Mouse (Mus musculus) kidney, postnatal 10 days (tissue): Measurements from ENCODE around the gene Anks1.
"Not testable (repeated sequence)": the region's sequence is repeated elsewhere in the genome, so short reads cannot be mapped to it uniquely, and the experiment has no call there.

Experiments
- DNase-seq: peaks from one replicate; pipeline ENCODE4 v3.0.0; 2021; ENCODE audit warnings: mixed read lengths

Anks1 gene

GRCm38 (mm10) chr17:27934136-27934910 is 25.2 kb downstream of the Anks1 start:
- DNase-seq = no peak

DNA sequence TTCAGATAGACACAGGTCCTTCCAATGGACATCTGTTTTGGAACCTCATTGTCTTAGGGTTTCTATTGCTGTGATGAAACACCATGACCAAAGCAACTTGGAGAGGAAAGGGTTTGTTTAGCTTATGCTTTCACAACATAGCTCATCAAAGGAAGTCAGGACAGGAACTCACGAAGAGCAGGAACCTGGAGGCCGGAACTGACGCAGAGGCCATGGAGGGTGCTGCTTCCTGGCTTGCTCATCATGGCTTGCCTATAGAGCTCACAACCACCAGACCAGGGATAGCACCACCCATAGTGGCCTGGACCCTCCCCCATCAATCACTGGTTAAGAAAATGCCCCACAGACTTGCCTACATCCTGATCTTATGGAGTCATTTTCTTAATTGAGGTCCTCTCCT is 26.0 kb downstream of the Anks1 start:
- no peak for DNase-seq

DNA sequence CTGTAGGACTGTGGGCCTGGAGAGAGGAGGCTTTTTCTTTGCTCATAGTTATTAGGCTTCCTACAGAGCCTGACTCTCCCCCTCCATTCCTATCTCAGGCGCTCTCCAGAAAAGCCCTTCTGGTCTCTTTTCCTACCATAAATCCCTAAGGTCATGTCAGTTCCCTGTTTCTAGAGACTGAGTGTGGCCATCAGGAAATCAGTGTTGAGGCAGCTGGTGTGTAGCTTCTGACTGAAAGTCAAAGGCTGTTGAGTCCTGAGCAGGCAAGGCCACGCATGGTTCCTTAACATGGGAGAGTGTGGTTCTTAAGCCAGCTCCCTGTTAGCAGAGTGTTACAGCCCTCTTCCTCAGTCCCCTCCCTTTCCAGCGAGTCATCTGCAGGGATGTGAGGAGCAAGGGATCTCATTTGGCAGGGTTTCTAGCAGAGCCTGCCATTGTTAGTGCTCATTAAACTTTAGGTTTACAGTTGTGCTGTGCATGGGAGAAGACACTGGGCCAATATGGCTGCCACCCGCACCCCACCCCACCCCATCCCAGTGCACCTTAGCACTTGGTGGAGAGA is 28.0 kb downstream of the Anks1 start:
- DNase-seq = no peak

DNA sequence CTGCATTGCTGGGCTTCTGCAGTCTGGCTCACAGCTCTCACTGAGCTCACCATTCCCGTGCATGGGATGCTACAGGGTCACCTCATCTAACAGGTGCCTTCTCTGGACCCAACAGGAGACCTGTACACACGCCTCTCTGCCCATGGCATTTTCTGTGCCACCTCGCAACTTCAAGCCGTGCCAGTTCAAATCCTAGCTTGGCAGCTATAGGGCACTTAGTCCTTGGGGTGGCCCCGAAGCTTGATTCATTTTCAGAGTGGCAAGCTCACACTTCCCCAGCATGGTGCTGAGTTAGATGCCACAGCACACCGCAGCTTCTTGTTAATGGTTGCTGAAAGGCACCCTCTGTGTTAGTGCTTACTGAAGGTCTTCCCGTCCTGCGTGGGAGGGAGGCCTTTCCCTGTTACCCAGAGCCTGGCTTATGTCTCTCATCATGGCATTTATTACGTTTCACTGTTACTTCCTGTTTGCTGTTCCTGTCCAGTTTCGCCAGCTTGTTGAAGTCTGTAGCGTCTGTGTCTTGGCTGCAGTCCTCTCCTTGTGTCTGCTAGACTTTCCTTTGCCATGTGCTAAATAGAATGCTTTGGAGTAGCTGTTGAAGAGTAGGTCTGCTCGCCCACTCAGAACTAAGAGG is 29.1 kb downstream of the Anks1 start:
- DNase-seq = peak; percentile 49

- peak; percentile 42 for DNase-seq
Measured at GRCm38 (mm10) chr17:27939028-27939427, 29.9 kb downstream of the Anks1 start.

- DNase-seq = peak; percentile 59
Measured at GRCm38 (mm10) chr17:27940352-27940751, 31.2 kb downstream of the Anks1 start.

DNA sequence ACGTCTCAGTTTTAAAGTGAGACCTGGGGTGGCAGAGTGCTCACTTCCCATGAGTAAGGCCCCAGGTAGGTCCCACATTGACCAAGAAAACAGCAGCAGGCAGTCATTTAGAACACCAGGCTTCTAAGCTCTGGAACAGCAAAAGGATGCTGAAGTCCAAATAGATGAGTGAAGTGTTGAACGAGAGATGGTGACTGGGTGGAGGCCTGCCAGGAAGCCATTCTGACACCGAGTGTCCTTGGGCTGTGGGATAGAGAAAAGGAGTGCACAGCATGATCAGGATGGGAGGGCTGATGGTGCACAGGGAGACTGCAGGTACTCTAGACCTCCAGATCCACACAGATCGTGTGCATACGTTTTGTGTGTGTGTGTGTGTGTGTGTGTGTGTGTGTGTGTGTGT is 32.1 kb downstream of the Anks1 start:
- DNase-seq = no peak

GRCm38 (mm10) chr17:27941698-27942097 is 32.6 kb downstream of the Anks1 start:
- DNase-seq = no peak

DNA sequence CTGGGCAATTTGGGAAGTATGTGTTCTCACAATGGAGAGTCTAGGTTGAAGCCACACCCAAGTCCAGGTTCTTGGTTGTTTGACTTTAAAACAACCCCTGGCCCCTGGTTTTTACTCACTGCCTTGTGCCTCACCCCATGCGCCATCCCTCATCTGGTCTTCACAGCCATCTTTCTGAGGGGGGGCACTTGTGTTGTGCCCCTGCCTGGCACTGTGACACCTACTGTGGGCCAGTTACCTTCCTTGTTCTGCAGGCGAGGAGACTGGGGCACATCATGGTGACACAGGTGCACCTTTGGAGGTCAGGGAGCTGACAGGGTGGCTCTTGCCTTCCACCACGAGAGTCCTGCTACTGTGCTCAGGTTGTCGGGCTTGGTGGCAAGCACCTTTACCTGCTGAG is 33.0 kb downstream of the Anks1 start:
- no peak for DNase-seq

DNA sequence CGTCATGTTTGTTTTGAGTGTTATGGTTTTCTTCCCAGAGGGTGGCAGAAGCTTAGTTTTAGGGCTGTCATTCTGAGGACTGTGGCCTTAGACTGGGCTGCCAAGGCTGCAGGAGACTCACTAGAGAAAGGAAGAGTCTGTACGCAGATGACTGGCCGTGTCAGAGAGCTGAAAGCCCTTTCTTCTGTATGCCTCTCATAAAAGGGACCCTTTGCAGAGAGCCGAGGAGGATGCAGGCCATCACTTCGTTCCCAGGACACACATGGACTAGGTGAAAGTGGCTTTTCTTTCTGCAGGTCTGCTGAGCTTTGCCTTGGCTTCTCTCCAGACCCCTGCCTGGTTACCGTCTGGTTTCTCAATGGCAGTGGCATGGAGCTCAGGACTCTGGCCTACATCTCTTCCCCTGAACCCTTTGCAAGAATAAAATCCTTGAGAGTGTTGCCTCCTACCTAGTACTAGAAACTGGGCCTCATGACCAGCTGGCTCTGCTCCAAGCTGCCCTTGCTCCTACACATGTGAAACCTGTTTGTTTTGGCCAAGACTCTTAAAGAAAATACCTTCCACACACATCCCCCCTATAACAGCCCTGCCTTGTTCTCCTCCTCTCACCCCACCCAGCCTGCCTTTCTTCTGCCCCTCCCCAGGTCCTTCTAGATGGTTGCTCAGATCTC is 36.6 kb downstream of the Anks1 start:
- peak; percentile 91 for DNase-seq

GRCm38 (mm10) chr17:27946371-27946770 is 37.3 kb downstream of the Anks1 start:
- no peak for DNase-seq

- DNase-seq = no peak
Measured at GRCm38 (mm10) chr17:27947155-27947554, 38.0 kb downstream of the Anks1 start.

GRCm38 (mm10) chr17:27953136-27953535 is 44.0 kb downstream of the Anks1 start:
- no peak for DNase-seq

DNA sequence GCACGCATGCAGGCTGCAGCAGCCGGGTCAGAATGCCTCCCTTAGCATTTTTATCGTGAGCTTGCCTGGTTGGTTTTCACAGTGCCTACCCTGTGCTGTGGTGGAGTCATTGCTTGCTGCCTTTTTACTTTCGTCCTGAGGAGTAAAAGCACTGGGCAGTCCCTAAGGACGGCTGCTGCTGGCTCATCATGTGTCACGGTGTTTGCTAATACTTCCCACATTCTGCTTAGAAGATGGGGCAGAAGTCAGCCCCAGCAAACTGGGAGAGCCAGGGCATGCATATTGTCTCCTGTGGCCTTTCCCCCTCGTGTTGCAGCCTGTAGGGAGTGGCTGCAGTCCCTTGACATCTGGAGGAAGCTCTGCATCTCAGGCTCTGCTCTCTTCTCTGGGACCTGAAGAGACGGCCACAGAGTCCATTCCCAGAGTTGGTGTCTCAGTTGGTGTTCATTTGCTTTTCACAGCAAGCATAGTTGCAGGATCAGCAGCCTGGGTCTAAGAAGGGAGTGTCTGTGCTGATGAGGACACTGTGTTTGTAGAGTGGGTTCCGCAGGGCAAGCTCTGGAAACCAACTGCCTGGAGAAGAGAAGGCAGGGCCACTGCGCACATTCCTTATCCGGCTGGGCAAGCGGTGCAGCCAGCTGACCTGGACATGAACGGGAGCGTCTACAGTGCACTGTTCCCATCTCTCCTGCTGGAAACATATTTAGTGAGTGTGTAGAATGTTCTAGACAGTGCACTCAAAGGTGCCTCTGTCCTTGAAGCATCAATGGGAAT is 45.7 kb downstream of the Anks1 start:
- DNase-seq = peak; percentile 48

GRCm38 (mm10) chr17:27957649-27958048 is 48.5 kb downstream of the Anks1 start:
- no peak for DNase-seq

DNA sequence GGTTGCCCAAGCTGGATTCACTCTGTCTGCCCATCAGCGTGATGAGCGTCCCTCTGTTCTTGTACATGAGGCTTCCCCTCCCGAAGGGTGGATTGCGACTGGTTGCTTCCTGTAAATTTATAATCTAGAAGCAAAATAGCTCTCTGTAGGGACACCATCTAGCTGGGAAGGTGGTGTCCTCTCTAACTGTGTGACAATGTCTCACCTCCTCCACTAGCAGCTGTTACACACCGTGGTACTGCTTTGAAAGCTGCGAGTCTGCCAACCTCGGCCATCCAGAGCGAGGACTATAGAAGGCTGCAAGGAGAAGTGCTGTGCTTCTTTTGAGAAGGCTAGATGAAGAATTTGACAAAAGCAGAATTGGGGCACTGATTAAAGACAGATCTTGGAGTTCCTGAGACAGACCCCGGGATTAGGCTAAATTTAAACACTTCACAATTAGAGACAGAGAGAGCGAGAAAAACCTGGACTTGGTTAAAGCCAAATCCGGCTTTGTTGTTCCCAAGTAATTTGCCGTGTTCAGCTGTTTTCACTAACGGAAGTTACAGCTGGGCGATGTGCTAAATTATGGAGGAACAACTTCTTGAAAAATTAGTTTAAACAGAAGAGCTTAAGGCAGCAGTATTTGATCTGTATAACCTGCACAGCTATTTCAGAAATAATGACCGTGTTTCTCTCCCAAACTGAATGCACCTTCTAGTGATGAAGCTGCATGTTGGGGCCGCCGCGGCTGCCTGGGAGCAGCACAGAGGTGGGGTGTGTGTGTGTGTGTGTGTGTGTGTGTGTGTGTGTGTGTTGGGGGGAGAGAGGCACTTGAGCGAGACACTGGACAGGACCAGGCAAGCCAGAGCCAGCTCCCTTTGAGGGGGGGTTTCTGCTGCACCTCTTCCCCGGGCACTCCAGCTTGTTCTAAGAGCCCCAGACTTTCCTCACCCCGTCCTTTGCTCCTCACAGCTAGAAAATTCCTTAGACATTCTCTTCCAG is 51.3 kb downstream of the Anks1 start:
- DNase-seq = no peak

GRCm38 (mm10) chr17:27963120-27963519 is 54.0 kb downstream of the Anks1 start:
- not testable (repeated sequence) for DNase-seq

- DNase-seq = peak; percentile 66
Measured at GRCm38 (mm10) chr17:27964607-27965006, 55.5 kb downstream of the Anks1 start.

DNA sequence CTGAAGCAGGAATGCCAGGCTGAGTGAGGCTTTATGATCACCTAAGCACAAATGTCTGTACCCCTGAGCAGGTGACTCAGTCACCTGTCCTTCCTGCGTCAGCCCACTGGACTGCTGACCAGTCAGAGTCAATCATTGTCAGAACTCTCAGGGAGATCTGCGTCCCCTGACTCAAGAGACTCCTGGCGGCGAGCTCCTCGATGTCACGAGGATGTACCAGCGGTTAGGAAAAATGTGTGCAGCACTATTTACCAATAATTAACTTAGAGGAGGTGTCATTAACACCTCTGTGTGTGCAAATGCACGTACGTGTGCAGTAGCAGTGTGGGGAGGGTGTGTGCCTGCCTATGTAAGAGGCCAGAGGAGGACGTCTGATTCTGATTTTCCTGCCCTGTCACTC is 56.2 kb downstream of the Anks1 start:
- DNase-seq = peak; percentile 69

- no peak for DNase-seq
Measured at GRCm38 (mm10) chr17:27966056-27966455, 57.0 kb downstream of the Anks1 start.

DNA sequence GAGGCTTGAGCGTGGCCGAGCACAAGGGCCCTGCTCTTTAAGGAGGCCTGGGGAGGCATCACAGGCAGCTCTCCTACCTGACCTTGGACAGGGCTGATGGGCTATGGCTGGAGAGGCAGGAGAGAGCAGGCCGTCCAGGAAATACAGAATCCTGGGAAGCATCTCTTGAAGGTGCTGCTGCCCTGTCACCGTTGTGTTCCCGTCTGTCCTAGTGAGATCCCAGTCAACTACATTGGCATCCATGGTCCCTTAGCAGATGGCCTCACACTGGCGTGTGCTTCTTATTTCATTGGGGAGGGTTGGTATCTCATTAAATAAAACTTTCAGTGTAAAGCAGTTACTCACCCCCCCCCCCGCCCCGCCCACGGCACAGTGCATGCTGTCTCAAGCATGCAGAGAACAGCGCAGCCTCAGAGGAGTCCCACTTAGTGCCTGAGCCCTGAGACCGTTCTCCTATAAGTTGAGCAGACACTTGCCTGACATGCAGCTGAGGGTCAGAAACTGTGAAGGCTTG is 57.5 kb downstream of the Anks1 start:
- no peak for DNase-seq
